Mouse (Mus musculus) myocyte (in vitro differentiated cells): ENCODE data around the gene Fcho2. TPM values are rescaled to one million over a fixed set of nuclear protein-coding genes. Genes with fewer than 3 reads are reported as not detected.

Experiments
- H3K27me3 ChIP-seq: one replicate; pipeline ENCODE4 v1.6.1; 2011; ENCODE audit not compliant: control insufficient read depth, insufficient read depth, insufficient read length
- H3K36me3 ChIP-seq: one replicate; pipeline ENCODE4 v1.6.1; 2011; ENCODE audit not compliant: control insufficient read depth, insufficient read depth
- H3K4me2 ChIP-seq: one replicate; pipeline ENCODE4 v1.6.1; 2011; ENCODE audit warnings: low read depth, control low read depth
- H3K4me3 ChIP-seq: one replicate; pipeline ENCODE4 v1.5.1; 2011; ENCODE audit warnings: mild to moderate bottlenecking, control low read depth, moderate library complexity
- H3K79me2 ChIP-seq: one replicate; pipeline ENCODE4 v1.6.1; 2011; ENCODE audit not compliant: control insufficient read depth, insufficient read depth
- H3ac ChIP-seq: one replicate; pipeline ENCODE4 v1.6.1; 2011; ENCODE audit not compliant: control insufficient read depth, insufficient read length
- CEBPB ChIP-seq: IDR thresholded peaks from 2 replicates; pipeline ENCODE4 v1.6.1; 2011; ENCODE audit warnings: mild to moderate bottlenecking, moderate library complexity; ENCODE audit not compliant: poor library complexity, insufficient read depth, severe bottlenecking
- E2F4 ChIP-seq: IDR thresholded peaks from one replicate; pipeline ENCODE4 v1.6.1; 2011; ENCODE audit warnings: mild to moderate bottlenecking, control low read depth, moderate library complexity; ENCODE audit not compliant: insufficient read depth
- MAX ChIP-seq: IDR thresholded peaks from one replicate; pipeline ENCODE4 v1.6.1; 2011; ENCODE audit warnings: low read depth, mild to moderate bottlenecking, control low read depth
- MYOD1 ChIP-seq, 3 experiments: IDR thresholded peaks; one replicate each; pipeline ENCODE4 v1.6.1; 2011; ENCODE audit warnings: control low read depth in 2 of 3, low read depth in 2 of 3, mild to moderate bottlenecking in 2 of 3, moderate library complexity in 1 of 3; ENCODE audit not compliant: insufficient read length in 2 of 3, control insufficient read depth in 1 of 3
- MYOG ChIP-seq, 3 experiments: IDR thresholded peaks; one replicate each; pipeline ENCODE4 v1.6.1; 2011; ENCODE audit warnings: control low read depth in 2 of 3, low read depth in 2 of 3, mild to moderate bottlenecking in 2 of 3; ENCODE audit not compliant: insufficient read length in 2 of 3, control insufficient read depth in 1 of 3, insufficient read depth in 1 of 3
- POLR2A ChIP-seq: IDR thresholded peaks from one replicate; pipeline ENCODE4 v1.6.1; 2011; ENCODE audit warnings: low read depth, mild to moderate bottlenecking, control low read depth, moderate library complexity; ENCODE audit not compliant: insufficient read length
- POLR2AphosphoS2 ChIP-seq: IDR thresholded peaks from one replicate; pipeline ENCODE4 v1.6.1; 2011; ENCODE audit warnings: low read depth, control low read depth; ENCODE audit not compliant: insufficient read length
- REST ChIP-seq: IDR thresholded peaks from one replicate; pipeline ENCODE4 v1.6.1; 2011; ENCODE audit warnings: mild to moderate bottlenecking, control low read depth, moderate library complexity; ENCODE audit not compliant: insufficient read depth, insufficient read length
- SRF ChIP-seq: IDR thresholded peaks from one replicate; pipeline ENCODE4 v1.6.1; 2011; ENCODE audit warnings: low read depth; ENCODE audit not compliant: control insufficient read depth, insufficient read length
- TCF12 ChIP-seq: IDR thresholded peaks from one replicate; pipeline ENCODE4 v1.6.1; 2011; ENCODE audit warnings: mild to moderate bottlenecking, control low read depth; ENCODE audit not compliant: poor library complexity, insufficient read depth, severe bottlenecking
- TCF3 ChIP-seq: IDR thresholded peaks from one replicate; pipeline ENCODE4 v1.6.1; 2011; ENCODE audit warnings: low read depth, control low read depth; ENCODE audit not compliant: insufficient read length
- USF1 ChIP-seq: IDR thresholded peaks from one replicate; pipeline ENCODE4 v1.6.1; 2011; ENCODE audit warnings: low read depth, mild to moderate bottlenecking, control low read depth, moderate library complexity
- polyA plus RNA-seq: library from polyadenylated mRNA; unstranded; fragments of >200 nt; fragmentation: generic; extraction: Trizol; gene quantifications from one replicate; pipeline ENCODE4 v1.2.1, GENCODE M21; 2012; ENCODE audit warnings: missing spikeins

Gene Fcho2
- polyA plus RNA-seq, 1 experiment = 3.9 TPM

GRCm38 (mm10) chr13:98693316-98693715 is 121.9 kb downstream of the Fcho2 start:
- no peaks in the 10 kb centered on the region for H3K27me3 ChIP-seq
- H3K79me2 ChIP-seq = no peaks in the 10 kb centered on the region
- no peaks in the 10 kb centered on the region for H3K36me3 ChIP-seq
- TF ChIP-seq MYOD1 (IDR thresholded peaks at IDR 0.05; ENCODE audit: control insufficient read depth in 1 of 3, insufficient read length in 2 of 3, low read depth in 2 of 3) (peak in 1 of 3 experiments; percentile 35), USF1 (no peak)
- H3K4me3 ChIP-seq = no peak overlapping the region
- H3K4me2 ChIP-seq = peak overlapping the region; percentile 79
- H3ac ChIP-seq = no peak overlapping the region

GRCm38 (mm10) chr13:98691956-98692515 is 123.2 kb downstream of the Fcho2 start:
- no peak for TF ChIP-seq E2F4
- Histone ChIP-seq H3K4me3 (peak overlapping the region; percentile 23), H3K36me3 (no peaks in the 10 kb centered on the region), H3ac (no peak overlapping the region), H3K27me3 (no peaks in the 10 kb centered on the region), H3K4me2 (peak overlapping the region; percentile 79), H3K79me2 (no peaks in the 10 kb centered on the region)

- TF ChIP-seq MYOD1 (IDR thresholded peaks at IDR 0.05; ENCODE audit: control insufficient read depth in 1 of 3, insufficient read length in 2 of 3, low read depth in 2 of 3) (no peak), POLR2A (no peak), POLR2AphosphoS2 (no peak), E2F4 (no peak), MYOG (IDR thresholded peaks at IDR 0.05; ENCODE audit: control insufficient read depth in 1 of 3, insufficient read depth in 1 of 3, insufficient read length in 2 of 3, low read depth in 2 of 3) (no peak), TCF12 (no peak), MAX (no peak), SRF (no peak), CEBPB (no peak), USF1 (no peak), REST (no peak), TCF3 (no peak)
- Histone ChIP-seq H3K4me3 (peak overlapping the region; percentile 23), H3K4me2 (peak overlapping the region; percentile 79), H3ac (no peak overlapping the region), H3K27me3 (no peaks in the 10 kb centered on the region), H3K36me3 (no peaks in the 10 kb centered on the region), H3K79me2 (no peaks in the 10 kb centered on the region)
Observed at GRCm38 (mm10) chr13:98690886-98691285, 124.4 kb downstream of the Fcho2 start.

GRCm38 (mm10) chr13:98689605-98690290 is 125.5 kb downstream of the Fcho2 start:
- Histone ChIP-seq H3ac (no peak overlapping the region), H3K4me3 (no peak overlapping the region), H3K27me3 (no peaks in the 10 kb centered on the region), H3K36me3 (no peaks in the 10 kb centered on the region), H3K79me2 (no peaks in the 10 kb centered on the region), H3K4me2 (peak overlapping the region; percentile 27)
- no peak for TF ChIP-seq REST
- TF ChIP-seq MYOG (IDR thresholded peaks at IDR 0.05; ENCODE audit: control insufficient read depth in 1 of 3, insufficient read depth in 1 of 3, insufficient read length in 2 of 3, low read depth in 2 of 3) = peak in 2 of 3 experiments; percentile 48 to 79
- no peak for TF ChIP-seq TCF12
- no peak for TF ChIP-seq SRF
- TF ChIP-seq MYOD1 (IDR thresholded peaks at IDR 0.05; ENCODE audit: control insufficient read depth in 1 of 3, insufficient read length in 2 of 3, low read depth in 2 of 3) = peak in 2 of 3 experiments; percentile 64 to 86
- peak; percentile 20 for TF ChIP-seq TCF3

- H3K4me2 ChIP-seq = no peak overlapping the region
- H3K4me3 ChIP-seq = no peak overlapping the region
- H3K27me3 ChIP-seq = no peaks in the 10 kb centered on the region
- TF ChIP-seq POLR2A (no peak), TCF3 (no peak), TCF12 (no peak), REST (no peak), E2F4 (no peak), MYOD1 (IDR thresholded peaks at IDR 0.05; ENCODE audit: control insufficient read depth in 1 of 3, insufficient read length in 2 of 3, low read depth in 2 of 3) (no peak), CEBPB (no peak), POLR2AphosphoS2 (no peak), SRF (no peak), MYOG (IDR thresholded peaks at IDR 0.05; ENCODE audit: control insufficient read depth in 1 of 3, insufficient read depth in 1 of 3, insufficient read length in 2 of 3, low read depth in 2 of 3) (no peak), MAX (no peak)
- H3K36me3 ChIP-seq = no peaks in the 10 kb centered on the region
- H3K79me2 ChIP-seq = no peaks in the 10 kb centered on the region
- H3ac ChIP-seq = no peak overlapping the region
Observed at GRCm38 (mm10) chr13:98687931-98688330, 127.3 kb downstream of the Fcho2 start.
